38 mouse cellular contexts compared by ENCODE assay signal in the genomic region with DNA sequence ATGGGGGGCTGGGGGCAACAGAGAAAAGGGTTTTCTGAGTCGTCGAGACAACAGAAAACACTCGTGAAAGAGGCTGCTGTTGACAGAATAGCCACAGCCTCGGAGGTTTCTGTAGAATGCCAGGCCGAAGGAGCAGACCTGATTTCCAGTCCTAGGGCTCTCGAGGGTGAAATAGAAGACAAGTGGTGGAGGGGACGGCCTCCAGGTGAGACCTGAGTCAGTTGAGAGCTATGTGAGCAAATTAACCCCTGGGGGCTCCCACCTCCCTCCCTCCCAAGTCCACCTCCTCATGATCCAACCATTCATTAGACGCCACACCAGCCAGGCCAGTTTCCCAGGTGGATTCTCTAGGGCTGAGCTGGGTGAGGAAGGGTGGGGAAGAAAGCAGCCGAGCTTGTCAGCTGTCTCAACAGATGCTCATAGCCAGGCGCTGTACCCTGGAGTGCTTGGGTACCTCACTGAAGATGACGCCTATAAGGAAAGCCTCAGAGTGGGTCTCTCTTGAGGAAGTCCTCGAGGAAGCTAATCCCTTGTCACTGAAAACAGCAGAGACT. TPM values are rescaled to one million over a fixed set of nuclear protein-coding genes. Genes with fewer than 3 reads are reported as not detected.
"Had no signal": no experiment of that assay in that cellular context is flagged by ENCODE, and none has a peak within 500 bp of the region (broad histone marks: within the 10 kb centered on the region; RNA-seq: fewer than 3 reads in every experiment).

No protein-coding gene starts in this region.

- H3K4me3 ChIP-seq: heart, embryonic 10.5 days; heart, embryonic 13.5 days; heart, embryonic 15.5 days; hindbrain, embryonic 13.5 days; hindbrain, embryonic 15.5 days; limb, embryonic 13.5 days; limb, embryonic 15.5 days; liver, embryonic 12.5 days had no signal

- H3K27me3 ChIP-seq: heart, embryonic 15.5 days; hindbrain, embryonic 15.5 days; limb, embryonic 15.5 days; liver, embryonic 12.5 days had no signal

- H3K36me3 ChIP-seq: heart, embryonic 10.5 days; heart, embryonic 13.5 days; heart, embryonic 15.5 days; hindbrain, embryonic 13.5 days; hindbrain, embryonic 15.5 days; limb, embryonic 13.5 days; limb, embryonic 15.5 days; liver, embryonic 12.5 days had no signal

- H3K9me3 ChIP-seq: heart, embryonic 10.5 days; heart, embryonic 13.5 days; heart, embryonic 15.5 days; hindbrain, embryonic 13.5 days; hindbrain, embryonic 15.5 days; limb, embryonic 13.5 days; limb, embryonic 15.5 days; liver, embryonic 12.5 days had no signal

- H3K4me2 ChIP-seq: heart, embryonic 13.5 days; heart, embryonic 15.5 days; hindbrain, embryonic 13.5 days; hindbrain, embryonic 15.5 days; limb, embryonic 13.5 days; limb, embryonic 15.5 days; liver, embryonic 12.5 days had no signal

- DNase-seq: gastrocnemius, postnatal 14 days; gastrocnemius, postnatal 36 days; heart, adult 18-20 months; heart, postnatal 36 days; kidney, adult 11 months; kidney, adult 2 months; kidney, adult 9 months; kidney, postnatal 14 days; kidney, postnatal 36 days; layer of hippocampus, adult 9-11 months; layer of hippocampus, postnatal 36 days; left cerebral cortex, postnatal 4 days had no signal

- H3K9ac ChIP-seq: heart, embryonic 13.5 days; heart, embryonic 15.5 days; hindbrain, embryonic 13.5 days; hindbrain, embryonic 15.5 days; limb, embryonic 13.5 days; limb, embryonic 15.5 days; liver, embryonic 12.5 days; liver, embryonic 14.5 days had no signal

- H3K4me1 ChIP-seq: hindbrain, embryonic 13.5 days; hindbrain, embryonic 15.5 days; limb, embryonic 13.5 days had no signal

- H3K27ac ChIP-seq: heart, embryonic 10.5 days; heart, embryonic 13.5 days; heart, embryonic 15.5 days; hindbrain, embryonic 13.5 days; hindbrain, embryonic 15.5 days; hindbrain, postnatal 0 days; limb, embryonic 13.5 days; limb, embryonic 15.5 days; liver, embryonic 12.5 days; liver, embryonic 14.5 days had no signal

- ATAC-seq: hindbrain, postnatal 0 days; intestine, embryonic 16.5 days; liver, embryonic 12.5 days had no signal

RNA-seq across cellular contexts. Expression of a gene that starts 5.6 kb away (rescaled TPM):
- total RNA-seq: gastrocnemius, adult 18-20 months; gastrocnemius, postnatal 14 days; gastrocnemius, postnatal 36 days; heart, postnatal 36 days; hematopoietic stem cell, adult 5-6 weeks; layer of hippocampus, adult 18-20 months; layer of hippocampus, adult 8-10 months; layer of hippocampus, postnatal 14 days; layer of hippocampus, postnatal 36 days; left cerebral cortex, adult 18-20 months; left cerebral cortex, postnatal 10 days; left cerebral cortex, postnatal 25 days; left cerebral cortex, postnatal 4 days had no signal
- polyA plus RNA-seq: hindbrain, embryonic 11.5 days; hindbrain, embryonic 15.5 days; hindbrain, postnatal 0 days; large intestine, adult 2 months; limb, embryonic 11.5 days had no signal

RNA-seq across cellular contexts. Expression of a gene that starts 32.9 kb away (rescaled TPM):
- total RNA-seq: gastrocnemius, adult 18-20 months; gastrocnemius, adult 8-10 months; gastrocnemius, postnatal 14 days; gastrocnemius, postnatal 36 days; heart, adult 18-20 months; heart, postnatal 36 days; hematopoietic stem cell, adult 5-6 weeks; layer of hippocampus, adult 18-20 months; layer of hippocampus, postnatal 36 days; left cerebral cortex, adult 18-20 months; liver, adult 2 months had no signal
- polyA plus RNA-seq: heart, embryonic 10.5 days; heart, embryonic 13.5 days; heart, embryonic 15.5 days; heart, postnatal 0 days; intestine, embryonic 16.5 days; kidney, embryonic 16.5 days; large intestine, adult 2 months; limb, embryonic 11.5 days; limb, embryonic 13.5 days; limb, embryonic 15.5 days; liver, adult 2 months; liver, embryonic 12.5 days; liver, embryonic 14.5 days had no signal
